Comparison of ENCODE assay signal across 29 mouse cellular contexts in genomic region chr13:8152168-8152567, GRCm38 (mm10). TPM values are rescaled to one million over a fixed set of nuclear protein-coding genes. Genes with fewer than 3 reads are reported as not detected.
"Had no signal": no experiment of that assay in that cellular context is flagged by ENCODE, and none has a peak within 500 bp of the region (broad histone marks: within the 10 kb centered on the region; RNA-seq: fewer than 3 reads in every experiment).

No protein-coding gene starts in this region.

- H3K9ac ChIP-seq: limb, embryonic 13.5 days; liver, embryonic 12.5 days; liver, embryonic 15.5 days; lung, embryonic 15.5 days; midbrain, embryonic 13.5 days; neural tube, embryonic 13.5 days had no signal

- DNase-seq: kidney, postnatal 25 days; layer of hippocampus, adult 9-11 months; liver; lung, adult 18-20 months; lung, postnatal 10 days; lung, postnatal 36 days; right cerebral cortex, adult 18-20 months; right cerebral cortex, postnatal 14 days; right cerebral cortex, postnatal 4 days; thymus, adult 2 months; thymus, postnatal 14 days; thymus, postnatal 4 days had no signal

- H3K9me3 ChIP-seq: limb, embryonic 10.5 days; limb, embryonic 13.5 days; liver, embryonic 12.5 days; liver, embryonic 15.5 days; lung, embryonic 15.5 days; megakaryocyte, embryonic 14.5 days; midbrain, embryonic 10.5 days; midbrain, embryonic 13.5 days; neural tube, embryonic 13.5 days had no signal

- ATAC-seq: liver, embryonic 12.5 days; midbrain, embryonic 13.5 days; midbrain, embryonic 16.5 days had no signal

- H3K27me3 ChIP-seq: limb, embryonic 13.5 days; liver, embryonic 12.5 days; liver, embryonic 15.5 days; lung, embryonic 15.5 days; megakaryocyte, embryonic 14.5 days; midbrain, embryonic 13.5 days; neural tube, embryonic 13.5 days had no signal

- H3K4me2 ChIP-seq: limb, embryonic 13.5 days; liver, embryonic 12.5 days; liver, embryonic 15.5 days; lung, embryonic 15.5 days; midbrain, embryonic 13.5 days; neural tube, embryonic 13.5 days had no signal

- H3K4me1 ChIP-seq: limb, embryonic 10.5 days; limb, embryonic 13.5 days; liver, embryonic 12.5 days; liver, embryonic 15.5 days; lung, embryonic 15.5 days; megakaryocyte, embryonic 14.5 days; midbrain, embryonic 10.5 days; midbrain, embryonic 13.5 days; neural tube, embryonic 13.5 days had no signal

- H3K27ac ChIP-seq: kidney, postnatal 0 days; layer of hippocampus, adult 2 months; limb, embryonic 10.5 days; limb, embryonic 13.5 days; liver, embryonic 12.5 days; liver, embryonic 15.5 days; lung, embryonic 15.5 days; midbrain, embryonic 10.5 days; midbrain, embryonic 13.5 days; neural tube, embryonic 13.5 days; stomach, postnatal 0 days had no signal

- H3K36me3 ChIP-seq: limb, embryonic 10.5 days; limb, embryonic 13.5 days; liver, embryonic 12.5 days; liver, embryonic 15.5 days; lung, embryonic 15.5 days; midbrain, embryonic 10.5 days; midbrain, embryonic 13.5 days; neural tube, embryonic 13.5 days had no signal

- H3K4me3 ChIP-seq: layer of hippocampus, adult 2 months; limb, embryonic 10.5 days; limb, embryonic 13.5 days; liver, embryonic 12.5 days; liver, embryonic 15.5 days; lung, embryonic 15.5 days; megakaryocyte, embryonic 14.5 days; midbrain, embryonic 10.5 days; midbrain, embryonic 13.5 days; myocyte; neural tube, embryonic 13.5 days had no signal

RNA-seq across cellular contexts. Expression of gene Adarb2, which starts 50.5 kb away (rescaled TPM):
- total RNA-seq: monocyte, adult 5-6 weeks; neutrophil, adult 5-6 weeks had no signal
- polyA plus RNA-seq: large intestine, adult 2 months; myocyte; thymus, adult 2 months had no signal
